Mouse (Mus musculus) embryonic facial prominence, embryonic 11.5 days (tissue): ENCODE measurements around the gene Gm6525. TPM values are rescaled to one million over a fixed set of nuclear protein-coding genes. Genes with fewer than 3 reads are reported as not detected.

Experiments used
- ATAC-seq: fragments of 200-750 bp; cut with Nextera tagmentation; replicated peaks from 2 replicates; pipeline ENCODE4 v1.8.0; 2017; ENCODE audit warnings: low read depth; ENCODE audit not compliant: insufficient number of reproducible peaks, low FRiP score, low TSS enrichment
- DNase-seq: peaks from one replicate; pipeline ENCODE4 v3.0.0-alpha.2; 2015; ENCODE audit warnings: low spot score
- H3K27ac ChIP-seq: fragments of 300-500 bp; sonication (generic); replicated peaks from 2 replicates; pipeline ENCODE4 v1.5.1; 2014; ENCODE audit warnings: mild to moderate bottlenecking, low read depth, low read length, control low read depth
- H3K27me3 ChIP-seq: fragments of 300-500 bp; sonication (generic); 2 replicates; pipeline ENCODE4 v1.6.1; 2014; ENCODE audit warnings: mild to moderate bottlenecking, low read length, moderate library complexity, mixed read lengths; ENCODE audit not compliant: control insufficient read depth, insufficient read depth
- H3K36me3 ChIP-seq: fragments of 300-500 bp; sonication (generic); replicated peaks from 2 replicates; pipeline ENCODE4 v1.6.1; 2014; ENCODE audit warnings: low read depth, mild to moderate bottlenecking, low read length, moderate library complexity, mixed read lengths; ENCODE audit not compliant: control insufficient read depth, insufficient read depth
- H3K4me1 ChIP-seq: fragments of 300-500 bp; sonication (generic); 2 replicates; pipeline ENCODE4 v1.6.1; 2014; ENCODE audit warnings: low read length, mixed read lengths; ENCODE audit not compliant: control insufficient read depth, insufficient read depth
- H3K4me2 ChIP-seq: fragments of 300-500 bp; sonication (generic); 2 replicates; pipeline ENCODE4 v1.6.1; 2014; ENCODE audit warnings: low read depth, mild to moderate bottlenecking, control low read depth, low read length, moderate library complexity
- H3K4me3 ChIP-seq: fragments of 300-500 bp; sonication (generic); 2 replicates; pipeline ENCODE4 v1.5.1; 2014; ENCODE audit warnings: low read depth, low read length, control low read depth
- H3K9ac ChIP-seq: fragments of 300-500 bp; sonication (generic); replicated peaks from 2 replicates; pipeline ENCODE4 v1.6.1; 2014; ENCODE audit warnings: mild to moderate bottlenecking, control low read depth, low read length
- H3K9me3 ChIP-seq: fragments of 300-500 bp; sonication (generic); replicated peaks from 2 replicates; pipeline ENCODE4 v1.6.1; 2016; ENCODE audit warnings: mild to moderate bottlenecking, low read length, inconsistent platforms, mixed read lengths; ENCODE audit not compliant: control insufficient read depth
- WGBS: fragments of 180-500 bp; shearing (Covaris S2); extraction: QIAGEN DNeasy Blood & Tissue Kit; methylation state at CpG from one replicate; pipeline ENCODE4 v1.1.7; 2014; 5-methylcytosine and 5-hydroxymethylcytosine counted together
- polyA plus RNA-seq: library from polyadenylated mRNA; unstranded; fragments of >200 nt; fragmentation: Nextera tagmentation; extraction: Ambion mirVana; gene quantifications from 2 replicates; pipeline ENCODE4 v1.2.1, GENCODE M21; 2014

Gm6525 gene
- polyA plus RNA-seq, 1 experiment from 2014 or later, result 0.21 TPM

GRCm38 (mm10) chr3:84156105-84156504 is 17.8 kb upstream of the Gm6525 start:
- no peak overlapping the region for H3K27ac ChIP-seq
- H3K9me3 ChIP-seq, result no peaks in the 10 kb centered on the region

GRCm38 (mm10) chr3:84157011-84157410 is 16.9 kb upstream of the Gm6525 start:
- 39% methylated on average over 4 of the region's 4 CpGs for WGBS
- DNase-seq, result peak; percentile 40
- H3K27me3 ChIP-seq, result no peaks in the 10 kb centered on the region
- no peaks in the 10 kb centered on the region for H3K4me1 ChIP-seq
- H3K9me3 ChIP-seq, result no peaks in the 10 kb centered on the region
- H3K36me3 ChIP-seq, result no peaks in the 10 kb centered on the region
- no peak overlapping the region for H3K27ac ChIP-seq
- H3K4me3 ChIP-seq, result no peak overlapping the region
- ATAC-seq, result no peak
- H3K9ac ChIP-seq, result no peak overlapping the region
- no peak overlapping the region for H3K4me2 ChIP-seq

More at GRCm38 (mm10) chr3:84156105-84156504, 17.8 kb upstream of the Gm6525 start:
- Histone ChIP-seq H3K27me3 (no peaks in the 10 kb centered on the region), H3K9ac (no peak overlapping the region), H3K36me3 (no peaks in the 10 kb centered on the region), H3K4me2 (no peak overlapping the region), H3K4me3 (no peak overlapping the region), H3K4me1 (no peaks in the 10 kb centered on the region)
- ATAC-seq (no peak), DNase-seq (no peak)
- WGBS, result 47% methylated on average over 6 of the region's 6 CpGs

GRCm38 (mm10) chr3:84157559-84158350 is 16.1 kb upstream of the Gm6525 start:
- no peak overlapping the region for H3K27ac ChIP-seq
- ATAC-seq, result no peak

GRCm38 (mm10) chr3:84165391-84165790 is 8.5 kb upstream of the Gm6525 start:
- DNase-seq, result no peak
- 90% methylated on average over 3 of the region's 3 CpGs for WGBS
- H3K4me3 ChIP-seq, result no peak overlapping the region
- H3K36me3 ChIP-seq, result no peaks in the 10 kb centered on the region
- H3K4me1 ChIP-seq, result no peaks in the 10 kb centered on the region
- H3K4me2 ChIP-seq, result no peak overlapping the region
- no peak overlapping the region for H3K27ac ChIP-seq
- H3K9me3 ChIP-seq, result no peaks in the 10 kb centered on the region
- H3K9ac ChIP-seq, result no peak overlapping the region
- no peak for ATAC-seq
- H3K27me3 ChIP-seq, result no peaks in the 10 kb centered on the region

More at GRCm38 (mm10) chr3:84157559-84158350, 16.1 kb upstream of the Gm6525 start:
- H3K4me1 ChIP-seq, result no peaks in the 10 kb centered on the region
- no peak overlapping the region for H3K4me2 ChIP-seq
- H3K9me3 ChIP-seq, result no peaks in the 10 kb centered on the region
- no peaks in the 10 kb centered on the region for H3K27me3 ChIP-seq
- WGBS, result 90% methylated on average over 4 of the region's 4 CpGs
- H3K9ac ChIP-seq, result no peak overlapping the region
- H3K36me3 ChIP-seq, result no peaks in the 10 kb centered on the region
- H3K4me3 ChIP-seq, result no peak overlapping the region
- DNase-seq, result no peak

- H3K36me3 ChIP-seq, result no peaks in the 10 kb centered on the region
These were observed 7.8 kb upstream of the Gm6525 start for GRCm38 (mm10) chr3:84166073-84166472.

GRCm38 (mm10) chr3:84168943-84169342 is 5.0 kb upstream of the Gm6525 start:
- H3K9me3 ChIP-seq, result no peaks in the 10 kb centered on the region
- DNase-seq, result no peak
- no peak overlapping the region for H3K4me2 ChIP-seq
- no peaks in the 10 kb centered on the region for H3K27me3 ChIP-seq
- 91% methylated on average over 6 of the region's 6 CpGs for WGBS
- no peak for ATAC-seq
- no peak overlapping the region for H3K27ac ChIP-seq
- no peaks in the 10 kb centered on the region for H3K36me3 ChIP-seq
- no peak overlapping the region for H3K9ac ChIP-seq
- H3K4me1 ChIP-seq, result no peaks in the 10 kb centered on the region
- H3K4me3 ChIP-seq, result no peak overlapping the region

More at GRCm38 (mm10) chr3:84166073-84166472, 7.8 kb upstream of the Gm6525 start:
- H3K4me3 ChIP-seq, result no peak overlapping the region
- no peak overlapping the region for H3K4me2 ChIP-seq
- 91% methylated on average over 5 of the region's 5 CpGs for WGBS
- H3K27ac ChIP-seq, result no peak overlapping the region
- ATAC-seq (no peak), DNase-seq (no peak)
- H3K4me1 ChIP-seq, result no peaks in the 10 kb centered on the region
- no peak overlapping the region for H3K9ac ChIP-seq
- H3K9me3 ChIP-seq, result no peaks in the 10 kb centered on the region
- H3K27me3 ChIP-seq, result no peaks in the 10 kb centered on the region

GRCm38 (mm10) chr3:84169393-84170005 is 4.4 kb upstream of the Gm6525 start:
- no peaks in the 10 kb centered on the region for H3K27me3 ChIP-seq
- no peaks in the 10 kb centered on the region for H3K36me3 ChIP-seq
- no peak overlapping the region for H3K4me3 ChIP-seq
- DNase-seq, result no peak
- no peaks in the 10 kb centered on the region for H3K4me1 ChIP-seq
- ATAC-seq, result no peak
- no peaks in the 10 kb centered on the region for H3K9me3 ChIP-seq
- H3K4me2 ChIP-seq, result no peak overlapping the region
- H3K9ac ChIP-seq, result no peak overlapping the region
- no peak overlapping the region for H3K27ac ChIP-seq
- 66% methylated on average over 8 of the region's 8 CpGs for WGBS

GRCm38 (mm10) chr3:84172406-84172805 is 1.5 kb upstream of the Gm6525 start:
- Histone ChIP-seq H3K27me3 (no peaks in the 10 kb centered on the region), H3K4me3 (no peak overlapping the region), H3K4me1 (no peaks in the 10 kb centered on the region), H3K27ac (no peak overlapping the region), H3K4me2 (no peak overlapping the region), H3K9ac (no peak overlapping the region), H3K9me3 (no peaks in the 10 kb centered on the region), H3K36me3 (no peaks in the 10 kb centered on the region)
- WGBS, result 54% methylated on average over 11 of the region's 11 CpGs
- ATAC-seq, result no peak
- DNase-seq, result no peak
